Mouse (Mus musculus) thymus, adult 2 months (tissue): ENCODE measurements around the gene Bid.

ENCODE experiments used
- CTCF ChIP-seq: fragments of 200-500 bp; IDR thresholded peaks from 2 replicates; pipeline ENCODE4 v1.5.1; 2012; ENCODE audit warnings: mild to moderate bottlenecking, control low read depth, low read length, moderate library complexity, borderline replicate concordance; ENCODE audit not compliant: control insufficient read depth, poor library complexity, insufficient read depth; ENCODE audit errors: extremely low read depth
- POLR2A ChIP-seq: fragments of 200-500 bp; IDR thresholded peaks from 2 replicates; pipeline ENCODE4 v1.6.1; 2012; ENCODE audit warnings: mild to moderate bottlenecking, low read length, control low read depth, moderate library complexity; ENCODE audit not compliant: control insufficient read depth, poor library complexity, insufficient read depth; ENCODE audit errors: extremely low read depth

DNA sequence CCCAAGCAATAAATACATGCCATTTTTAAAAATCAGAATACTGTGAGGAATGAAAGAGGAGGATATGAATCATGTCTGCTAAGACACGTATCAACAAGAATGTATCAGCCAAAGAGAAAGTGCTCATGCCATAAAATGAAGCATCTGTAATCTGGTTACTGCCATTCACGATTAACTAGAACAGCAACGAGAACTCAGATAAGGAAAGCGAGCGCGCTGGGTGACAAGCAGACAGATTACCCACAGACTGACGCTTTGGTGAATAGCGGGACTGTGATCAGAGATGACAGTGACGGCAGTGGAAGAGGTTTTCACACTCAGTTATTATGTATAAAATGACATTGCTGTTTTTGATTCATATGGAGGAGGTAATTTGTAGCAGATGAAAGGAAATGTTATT lies 42.8 kb downstream of the Bid start:
- TF ChIP-seq CTCF (no peak), POLR2A (no peak)
